Mouse (Mus musculus) small intestine, adult 2 months (tissue): ENCODE measurements around the gene Srf.

Source experiments
- CTCF ChIP-seq: fragments of 200-500 bp; IDR thresholded peaks from 2 replicates; pipeline ENCODE4 v1.5.1; 2012; ENCODE audit warnings: low read depth, mild to moderate bottlenecking, control low read depth, inconsistent platforms, low read length, moderate library complexity, mixed read lengths; ENCODE audit not compliant: insufficient replicate concordance, insufficient read length; ENCODE audit errors: extremely low read depth
- POLR2A ChIP-seq: fragments of 200-500 bp; IDR thresholded peaks from 2 replicates; pipeline ENCODE4 v1.6.1; 2012; ENCODE audit warnings: low read depth, mild to moderate bottlenecking, control low read depth, inconsistent platforms, low read length, moderate library complexity

DNA sequence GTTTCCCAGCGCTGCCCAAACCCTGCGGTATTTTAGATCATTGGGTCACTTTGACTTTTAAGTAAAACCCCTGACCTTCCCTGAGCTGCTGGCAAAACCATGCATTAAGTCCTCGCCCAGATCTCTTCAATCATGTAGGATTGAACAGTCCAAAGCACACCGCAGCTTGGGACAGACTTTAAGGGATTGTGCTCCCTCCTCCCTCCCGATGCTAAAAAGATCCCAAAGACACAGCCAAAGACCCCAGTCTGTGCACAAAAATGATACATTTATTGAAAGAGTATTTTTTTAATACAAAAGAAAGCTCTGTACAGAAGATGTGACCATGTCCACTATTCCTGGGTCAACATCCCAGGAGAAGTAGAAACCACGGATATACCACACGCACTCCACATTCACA is 9.4 kb downstream of the Srf start:
- TF ChIP-seq CTCF (no peak), POLR2A (no peak)
